Mouse (Mus musculus) midbrain, embryonic 14.5 days (tissue): ENCODE measurements around the gene Disc1. TPM values are rescaled to one million over a fixed set of nuclear protein-coding genes. Genes with fewer than 3 reads are reported as not detected.

ENCODE experiments used
- ATAC-seq: fragments of 200-750 bp; cut with Nextera tagmentation; 2 replicates; pipeline ENCODE4 v1.8.0; 2017; ENCODE audit warnings: moderate number of reproducible peaks, moderate library complexity; ENCODE audit not compliant: low FRiP score, low TSS enrichment
- DNase-seq: peaks from one replicate; pipeline ENCODE4 v3.0.0-alpha.2; 2015
- H3K27ac ChIP-seq: fragments of 300-500 bp; sonication (generic); replicated peaks from 2 replicates; pipeline ENCODE4 v1.5.1; 2014; ENCODE audit warnings: mild to moderate bottlenecking, low read depth, low read length, moderate library complexity
- H3K27me3 ChIP-seq: fragments of 300-500 bp; sonication (generic); 2 replicates; pipeline ENCODE4 v1.6.1; 2014; ENCODE audit warnings: low read length, control low read depth, mixed read lengths; ENCODE audit not compliant: control insufficient read depth, insufficient read depth
- H3K36me3 ChIP-seq: fragments of 300-500 bp; sonication (generic); 2 replicates; pipeline ENCODE4 v1.6.1; 2014; ENCODE audit warnings: low read length, control low read depth; ENCODE audit not compliant: control insufficient read depth, insufficient read depth
- H3K4me1 ChIP-seq: fragments of 300-500 bp; sonication (generic); 2 replicates; pipeline ENCODE4 v1.6.1; 2014; ENCODE audit warnings: mild to moderate bottlenecking, antibody characterized with exemption, low read length, control low read depth; ENCODE audit not compliant: control insufficient read depth, insufficient read depth
- H3K4me2 ChIP-seq: fragments of 300-500 bp; sonication (generic); 2 replicates; pipeline ENCODE4 v1.6.1; 2014; ENCODE audit warnings: mild to moderate bottlenecking, low read length, moderate library complexity
- H3K4me3 ChIP-seq: fragments of 300-500 bp; sonication (generic); replicated peaks from 2 replicates; pipeline ENCODE4 v1.5.1; 2014; ENCODE audit warnings: low read depth, low read length
- H3K9ac ChIP-seq: fragments of 300-500 bp; sonication (generic); replicated peaks from 2 replicates; pipeline ENCODE4 v1.6.1; 2014; ENCODE audit warnings: mild to moderate bottlenecking, low read length, moderate library complexity
- H3K9me3 ChIP-seq: fragments of 300-500 bp; sonication (generic); 2 replicates; pipeline ENCODE4 v1.6.1; 2016; ENCODE audit warnings: low read length, control low read depth, mixed read lengths; ENCODE audit not compliant: control insufficient read depth
- WGBS: fragments of 180-500 bp; shearing (Covaris S2); extraction: QIAGEN DNeasy Blood & Tissue Kit; methylation state at CpG from one replicate; pipeline ENCODE4 v1.1.7; 2014; 5-methylcytosine and 5-hydroxymethylcytosine counted together
- polyA plus RNA-seq: library from polyadenylated mRNA; unstranded; fragments of >200 nt; fragmentation: Nextera tagmentation; extraction: Ambion mirVana; gene quantifications from 2 replicates; pipeline ENCODE4 v1.2.1, GENCODE M21; 2014

The Disc1 gene
- 0.78 and 0.98 TPM in 2 replicates for polyA plus RNA-seq

GRCm38 (mm10) chr8:125053505-125054435 is at the start of gene Disc1:
Gene Disc1 (plus strand): TSS chr8:125054195.
- ATAC-seq (no peak), DNase-seq (peak; percentile 57)
- Histone ChIP-seq H3K9ac (peak within 1 kb of the TSS; percentile 68), H3K4me1 (no peaks in the 10 kb centered on the region), H3K36me3 (no peaks in the 10 kb centered on the region), H3K27ac (peak within 1 kb of the TSS; percentile 45; the same call in 1 of the 2 replicates), H3K27me3 (peaks cover 36% of the 10 kb centered on the region), H3K4me2 (peak within 1 kb of the TSS; percentile 84), H3K9me3 (peaks cover 5% of the 10 kb centered on the region; the same call in 1 of the 2 replicates), H3K4me3 (peak within 1 kb of the TSS; percentile 51)
- 2% methylated on average over 65 of the region's 65 CpGs for WGBS

GRCm38 (mm10) chr8:125012695-125013627 is 41.0 kb upstream of the Disc1 start, which contains the start of gene Tsnax:
Gene Tsnax (plus strand): TSS chr8:125012997.
- H3K9me3 ChIP-seq: no peaks in the 10 kb centered on the region
- H3K4me2 ChIP-seq: peak within 1 kb of the TSS; percentile 82
- H3K36me3 ChIP-seq: peaks cover 25% of the 10 kb centered on the region
- ATAC-seq: peak; percentile 99
- 3% methylated on average over 84 of the region's 84 CpGs for WGBS
- peak; percentile 97 for DNase-seq
- peak within 1 kb of the TSS; percentile 93 for H3K9ac ChIP-seq
- H3K4me1 ChIP-seq: peaks cover 9% of the 10 kb centered on the region; the same call in 1 of the 2 replicates
- peak within 1 kb of the TSS; percentile 84 for H3K27ac ChIP-seq
- no peaks in the 10 kb centered on the region for H3K27me3 ChIP-seq
- H3K4me3 ChIP-seq: peak within 1 kb of the TSS; percentile 97

- Histone ChIP-seq H3K27me3 (no peaks in the 10 kb centered on the region), H3K9me3 (no peaks in the 10 kb centered on the region), H3K4me1 (no peaks in the 10 kb centered on the region), H3K36me3 (peaks cover 56% of the 10 kb centered on the region), H3K4me3 (no peak overlapping the region), H3K27ac (no peak overlapping the region), H3K4me2 (no peak overlapping the region), H3K9ac (no peak overlapping the region)
- DNase-seq: no peak
- ATAC-seq: no peak
- 93% methylated on average over 8 of the region's 8 CpGs for WGBS
These were observed 29.9 kb upstream of the Disc1 start for GRCm38 (mm10) chr8:125024085-125024484.

GRCm38 (mm10) chr8:125027211-125027610 is 26.8 kb upstream of the Disc1 start:
- WGBS: 76% methylated on average over 3 of the region's 3 CpGs
- Histone ChIP-seq H3K9ac (no peak overlapping the region), H3K4me3 (no peak overlapping the region), H3K9me3 (no peaks in the 10 kb centered on the region), H3K4me1 (no peaks in the 10 kb centered on the region), H3K27ac (0 out of 2 replicates have a peak overlapping the region, but pooled peaks have one; percentile 42), H3K4me2 (no peak overlapping the region), H3K27me3 (no peaks in the 10 kb centered on the region), H3K36me3 (peaks cover 82% of the 10 kb centered on the region)
- DNase-seq: no peak
- no peak for ATAC-seq

- Histone ChIP-seq H3K9me3 (no peaks in the 10 kb centered on the region), H3K27ac (no peak overlapping the region), H3K36me3 (peaks cover 96% of the 10 kb centered on the region), H3K4me1 (no peaks in the 10 kb centered on the region), H3K4me3 (no peak overlapping the region), H3K9ac (no peak overlapping the region), H3K27me3 (no peaks in the 10 kb centered on the region), H3K4me2 (no peak overlapping the region)
- no peak for ATAC-seq
- no peak for DNase-seq
- 95% methylated on average over 5 of the region's 5 CpGs for WGBS
These were observed 25.2 kb upstream of the Disc1 start for GRCm38 (mm10) chr8:125028841-125029240.

GRCm38 (mm10) chr8:125031276-125031675 is 22.7 kb upstream of the Disc1 start:
- Histone ChIP-seq H3K4me2 (no peak overlapping the region), H3K27me3 (no peaks in the 10 kb centered on the region), H3K4me3 (no peak overlapping the region), H3K4me1 (no peaks in the 10 kb centered on the region), H3K36me3 (peaks cover 92% of the 10 kb centered on the region), H3K9ac (no peak overlapping the region), H3K9me3 (no peaks in the 10 kb centered on the region), H3K27ac (no peak overlapping the region)
- 87% methylated on average over 5 of the region's 5 CpGs for WGBS
- ATAC-seq (no peak), DNase-seq (no peak)

GRCm38 (mm10) chr8:125034669-125035068 is 19.3 kb upstream of the Disc1 start:
- no peaks in the 10 kb centered on the region for H3K9me3 ChIP-seq
- H3K4me1 ChIP-seq: no peaks in the 10 kb centered on the region
- H3K27ac ChIP-seq: peak overlapping the region; percentile 32; the same call in 1 of the 2 replicates
- ATAC-seq (peak; percentile 69; the same call in 1 of the 2 replicates), DNase-seq (peak; percentile 81)
- no peak overlapping the region for H3K4me3 ChIP-seq
- H3K4me2 ChIP-seq: no peak overlapping the region
- no peak overlapping the region for H3K9ac ChIP-seq
- 15% methylated on average over 8 of the region's 8 CpGs for WGBS
- no peaks in the 10 kb centered on the region for H3K27me3 ChIP-seq
- H3K36me3 ChIP-seq: peaks cover 75% of the 10 kb centered on the region

- Histone ChIP-seq H3K27me3 (no peaks in the 10 kb centered on the region), H3K9ac (no peak overlapping the region), H3K9me3 (no peaks in the 10 kb centered on the region), H3K4me2 (no peak overlapping the region), H3K4me1 (no peaks in the 10 kb centered on the region), H3K27ac (no peak overlapping the region), H3K4me3 (no peak overlapping the region), H3K36me3 (peaks cover 63% of the 10 kb centered on the region)
- ATAC-seq (no peak), DNase-seq (no peak)
- WGBS: 96% methylated on average over 7 of the region's 7 CpGs
These were observed 16.9 kb upstream of the Disc1 start for GRCm38 (mm10) chr8:125037081-125037480.
